Mouse (Mus musculus): Measurements from ENCODE around the gene Clec16a.

Clec16a gene

GRCm38 (mm10) chr16:10788271-10788670 is 243.1 kb downstream of the Clec16a start, which contains the start of gene Tnp2:
Gene Tnp2 (minus strand): TSS chr16:10788660.
- no peak for DNase-seq (ENCODE audit: low spot score)

DNA sequence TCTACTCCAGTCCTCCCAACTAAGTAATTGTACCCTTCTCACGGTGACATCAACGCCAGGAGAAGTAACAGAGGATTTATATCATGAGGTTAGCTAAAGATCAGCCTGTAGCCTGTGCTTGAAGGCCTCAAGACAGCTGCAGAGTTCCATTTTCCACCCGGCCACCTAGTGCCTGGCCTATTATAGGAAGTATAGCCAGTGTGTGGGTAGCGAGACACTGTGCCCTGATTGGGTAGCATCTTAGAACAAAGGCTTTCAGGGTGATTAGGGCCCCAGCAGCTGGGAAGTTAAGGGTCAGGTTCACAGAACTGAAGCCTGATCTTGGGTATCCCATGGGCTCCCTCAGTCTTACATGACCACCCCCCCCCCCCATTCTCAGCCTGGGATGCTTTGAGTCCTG is 243.7 kb downstream of the Clec16a start:
- peak; percentile 38 for DNase-seq (ENCODE audit: low spot score)

DNA sequence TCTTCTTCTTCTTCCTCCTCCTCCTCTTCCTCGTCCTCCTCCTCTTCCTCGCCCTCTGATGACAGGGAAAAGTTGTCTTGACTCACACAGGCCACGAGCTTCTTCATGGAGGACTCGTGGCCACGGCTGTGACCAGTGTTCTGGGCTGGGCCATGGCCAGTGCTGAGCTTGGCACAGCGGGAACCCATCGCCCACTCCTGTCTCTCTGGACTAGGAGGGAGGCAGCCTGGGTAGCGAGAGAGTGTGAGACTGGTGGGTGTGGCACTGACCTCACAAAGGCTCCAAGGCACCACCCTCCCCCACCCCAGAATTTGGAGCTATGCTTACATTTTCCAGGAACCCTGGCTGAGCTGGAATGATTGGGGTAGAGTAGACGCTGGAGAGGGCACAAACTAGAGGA is 245.6 kb downstream of the Clec16a start, which contains the start of gene Prm3:
TSS of gene Prm3 (minus strand) at position 213 of the 400 bp plus-strand sequence.
- no peak for DNase-seq (ENCODE audit: low spot score)
